Mouse (Mus musculus) adrenal gland, postnatal 36 days (tissue): ENCODE results near the gene Ccdc127. TPM values are rescaled to one million over a fixed set of nuclear protein-coding genes. Genes with fewer than 3 reads are reported as not detected.

Experiments
- DNase-seq, 2 experiments: peaks; one replicate each; pipeline ENCODE4 v3.0.0; 2021; ENCODE audit warnings: mixed read lengths in 1 of 2
- long read RNA-seq, 2 experiments: library from polyadenylated mRNA; stranded (forward); transcript quantifications; one replicate each; pipeline ENCODE4 v2.0.0; 2021; ENCODE audit warnings: borderline sequencing depth in 2 of 2
- total RNA-seq, 2 experiments: library from RNA; stranded (reverse); gene quantifications; 2 replicates each; pipeline ENCODE4 v1.2.3; 2021

The Ccdc127 gene
- total RNA-seq: 10 to 100 TPM; 58.0 to 58.1 TPM
- long read RNA-seq, experiment 1, full-length matches to known transcripts: 38 of 44 reads
- long read RNA-seq, experiment 1, partial matches to known transcripts: 3 of 44 reads
- long read RNA-seq, experiment 1, other reads (novel, unspliced or antisense): 3 of 44 reads
- long read RNA-seq, experiment 2, full-length matches to known transcripts: 15 of 16 reads
- long read RNA-seq, experiment 2, partial matches to known transcripts: 0 of 16 reads
- long read RNA-seq, experiment 2, other reads (novel, unspliced or antisense): 1 of 16 reads

- DNase-seq: peak; percentile 96 to 97
Measured at GRCm38 (mm10) chr13:74349566-74350434, at the start of gene Ccdc127, which contains the start of gene Sdha. Gene Ccdc127 (plus strand): TSS chr13:74350309. Gene Sdha (minus strand): TSS chr13:74350280.

DNA sequence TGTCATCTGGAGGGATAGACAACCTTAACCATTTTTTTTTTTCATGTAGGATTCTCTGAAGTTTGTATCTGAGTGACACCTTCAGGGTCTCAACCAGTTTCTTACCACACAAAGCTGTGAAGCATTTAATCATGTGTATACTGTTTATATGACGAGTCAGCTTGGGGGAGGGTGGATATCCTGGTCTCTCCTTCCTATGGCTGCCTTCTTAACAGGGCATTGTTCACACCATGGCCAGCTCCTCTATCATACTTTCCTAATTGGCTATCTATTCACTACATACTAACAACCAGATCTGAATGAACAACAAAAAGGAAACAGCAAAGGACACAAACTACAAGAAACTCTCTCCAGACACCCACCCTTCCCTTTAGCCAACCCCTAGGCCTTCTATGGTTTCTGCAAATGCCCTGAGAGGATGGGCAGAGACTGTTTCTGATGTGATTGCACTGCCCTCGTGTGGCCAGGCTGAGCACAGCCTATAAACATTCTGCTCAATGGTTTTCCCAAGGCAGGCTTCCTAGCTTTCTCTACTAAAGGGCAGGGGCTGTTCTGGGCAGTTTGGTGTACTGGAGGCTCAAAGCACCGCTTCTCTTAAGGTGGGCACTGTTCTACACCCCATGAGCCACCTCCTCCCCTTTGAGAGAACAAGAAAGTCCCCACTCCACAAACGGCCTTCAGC lies 49.0 kb upstream of the Ccdc127 start:
- peak; percentile 71 to 81 for DNase-seq

GRCm38 (mm10) chr13:74301607-74301984 lies 48.5 kb upstream of the Ccdc127 start:
- no peak for DNase-seq

- DNase-seq: no peak
Measured at GRCm38 (mm10) chr13:74302050-74303037, 47.8 kb upstream of the Ccdc127 start.

- DNase-seq: peak; percentile 20 to 44
Measured at GRCm38 (mm10) chr13:74305380-74305779, 44.7 kb upstream of the Ccdc127 start.

DNA sequence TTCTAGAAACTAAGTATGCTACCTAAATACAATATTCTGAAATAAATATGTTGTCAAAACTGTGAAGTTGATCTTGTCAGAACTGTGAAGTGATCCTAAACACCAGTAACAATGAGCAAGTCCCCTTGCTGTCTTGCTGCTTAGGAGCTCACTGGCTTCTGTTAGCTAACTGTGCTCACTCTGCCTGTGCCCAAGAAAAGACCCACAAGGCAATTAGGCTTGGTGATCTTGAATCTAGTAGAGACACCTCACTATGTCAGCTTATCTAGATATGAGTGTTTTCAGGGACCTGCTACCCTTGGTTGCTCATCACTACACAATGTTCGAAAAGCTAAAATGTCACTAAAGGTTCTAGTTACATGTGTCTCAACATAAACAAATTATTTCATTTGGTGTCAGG lies 44.3 kb upstream of the Ccdc127 start:
- no peak for DNase-seq

GRCm38 (mm10) chr13:74314616-74315015 lies 35.5 kb upstream of the Ccdc127 start:
- no peak for DNase-seq

GRCm38 (mm10) chr13:74316386-74316785 lies 33.7 kb upstream of the Ccdc127 start:
- no peak for DNase-seq

DNA sequence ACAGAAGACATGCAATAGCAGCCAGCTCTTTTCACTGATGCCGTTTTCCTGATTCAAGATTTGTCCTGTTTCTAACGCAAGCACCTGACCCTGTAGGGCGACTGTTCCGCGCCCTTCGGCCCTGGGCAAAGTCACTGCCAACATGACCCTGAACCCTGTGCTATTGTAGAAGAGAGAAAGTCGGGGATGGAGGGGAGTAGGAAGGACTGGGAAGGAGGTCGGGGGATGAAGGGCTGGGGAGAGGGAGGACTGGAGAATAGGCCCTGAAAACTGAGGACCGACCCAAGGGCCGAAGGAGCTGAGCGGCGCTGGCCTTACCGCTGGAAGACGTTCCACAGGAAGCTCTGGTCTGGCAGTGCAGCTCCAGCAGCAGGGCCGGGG lies 33.3 kb upstream of the Ccdc127 start:
- DNase-seq: peak; percentile 36 to 41

DNA sequence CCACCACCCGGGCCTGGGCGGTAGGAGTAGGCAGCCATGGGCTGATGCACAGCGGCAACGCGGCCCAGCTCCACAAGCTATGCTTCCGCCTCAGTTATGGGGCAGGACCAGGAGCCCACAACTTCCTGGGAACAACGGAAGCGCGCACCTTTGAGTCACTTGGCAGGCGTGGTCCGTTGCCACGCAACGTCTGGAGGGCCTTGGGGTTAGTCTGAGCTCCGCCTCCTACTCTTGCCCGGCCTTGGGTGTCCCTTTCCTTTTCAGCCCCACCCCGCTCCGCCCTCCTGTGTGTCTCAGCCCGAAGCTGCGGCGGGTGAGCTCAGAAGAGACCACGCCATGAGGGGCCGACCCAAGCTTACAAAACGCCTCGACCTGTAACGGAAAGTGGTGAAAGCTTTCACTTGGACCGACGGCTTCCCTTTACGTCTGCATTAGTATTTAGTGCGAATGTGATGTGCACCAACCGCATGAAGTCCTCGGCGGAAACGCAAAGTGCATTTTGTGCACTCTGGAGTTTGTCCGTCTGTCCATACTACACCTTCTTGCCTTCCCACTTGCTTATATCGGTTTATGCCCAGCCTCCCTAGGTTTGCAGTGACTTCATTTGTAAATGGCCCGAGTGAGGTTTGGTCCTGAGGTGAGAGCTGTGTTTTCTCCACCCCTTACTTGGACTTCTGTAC lies 32.8 kb upstream of the Ccdc127 start, which contains the start of gene Pdcd6:
Pdcd6 (minus strand) TSS at position 411 of the 680 bp plus-strand sequence.
- DNase-seq: peak; percentile 97 to 98

GRCm38 (mm10) chr13:74329321-74329720 lies 20.8 kb upstream of the Ccdc127 start:
- DNase-seq: no peak

DNA sequence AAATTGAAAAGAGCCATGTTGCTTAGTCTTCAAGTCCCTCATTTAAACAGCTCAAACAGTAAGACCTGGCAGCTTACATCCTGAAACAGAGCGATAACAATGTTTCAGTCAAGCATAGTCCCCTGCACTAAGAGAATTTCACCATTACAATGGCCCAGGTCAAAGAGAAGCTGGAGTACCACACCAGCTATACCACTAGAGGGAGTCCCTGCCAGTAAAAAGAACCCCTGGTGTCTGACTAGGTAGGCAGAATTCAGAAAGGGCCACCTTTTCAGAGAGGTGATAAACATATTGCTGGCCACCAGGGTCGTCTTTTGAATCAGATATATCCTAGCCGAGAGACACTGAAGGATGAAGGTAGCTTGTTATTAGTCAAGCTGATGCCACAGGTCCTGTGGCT lies 9.1 kb upstream of the Ccdc127 start:
- DNase-seq: peak; percentile 6 to 50

DNA sequence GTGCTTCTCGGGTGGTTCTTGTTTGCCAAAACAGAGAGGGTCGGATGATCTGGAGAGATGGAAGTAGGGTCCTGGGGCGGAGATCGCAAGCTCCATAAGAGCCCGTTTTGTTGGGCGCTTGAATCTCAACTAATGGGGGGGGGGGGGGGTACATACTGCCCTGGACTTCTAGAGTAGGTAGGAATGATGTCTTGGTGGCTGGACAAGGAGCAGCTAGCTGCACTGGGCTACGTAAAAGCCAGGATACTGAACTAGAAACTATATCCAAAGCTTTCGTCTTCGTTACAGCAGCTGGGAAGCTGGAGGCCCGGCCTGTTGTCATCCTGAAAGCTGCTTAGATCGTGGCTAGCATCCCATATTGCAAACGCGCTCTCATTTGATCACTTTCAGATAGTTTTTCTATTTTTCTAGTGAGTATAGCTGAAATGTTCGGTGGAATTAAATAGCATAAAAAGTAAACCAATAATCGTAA lies 362 bp downstream of the Ccdc127 start:
- DNase-seq: peak in 1 of 2 experiments; percentile 13

DNA sequence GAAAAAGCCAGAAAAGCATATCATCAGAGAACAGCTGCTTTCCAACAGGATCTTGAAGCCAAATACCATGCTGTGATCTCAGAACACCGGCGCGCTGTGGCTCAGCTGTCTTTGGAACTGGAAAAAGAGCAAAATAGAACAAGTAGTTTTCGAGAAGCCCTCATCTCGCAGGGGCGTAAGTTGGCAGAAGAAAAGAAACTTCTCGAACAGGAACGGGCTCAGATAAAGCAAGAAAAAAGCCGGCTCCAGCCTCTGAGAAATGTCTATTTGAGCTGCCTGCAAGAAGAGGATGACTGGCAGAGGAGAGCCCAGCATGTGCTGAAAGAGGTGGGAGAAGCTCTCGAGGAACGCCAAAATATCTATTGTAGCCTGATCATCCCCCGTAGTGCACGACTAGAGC lies 6.4 kb downstream of the Ccdc127 start:
- no peak for DNase-seq

DNA sequence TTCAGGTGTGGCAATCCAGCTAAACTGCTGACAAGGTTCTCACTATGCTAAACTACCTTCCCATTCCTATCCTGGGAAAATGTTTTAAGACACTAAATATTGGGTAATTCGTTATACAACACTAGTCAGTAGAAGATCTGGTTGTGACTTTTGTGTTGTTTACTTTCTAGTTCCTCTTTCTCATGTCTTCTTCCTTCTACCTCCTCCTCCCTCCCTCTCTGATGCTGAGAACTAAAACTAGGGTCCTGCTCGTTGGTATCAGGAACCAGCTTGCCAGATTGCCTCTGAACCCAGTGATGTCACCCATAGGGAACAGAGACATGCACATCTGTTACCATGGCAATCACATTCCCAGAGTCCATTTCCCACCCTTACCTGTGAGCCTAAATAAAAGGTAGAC lies 12.1 kb downstream of the Ccdc127 start:
- DNase-seq: no peak

- DNase-seq: peak; percentile 2 to 27
Measured at GRCm38 (mm10) chr13:74363176-74363858, 13.2 kb downstream of the Ccdc127 start.

GRCm38 (mm10) chr13:74363859-74364235 lies 13.7 kb downstream of the Ccdc127 start, which contains the start of gene Lrrc14b:
Gene Lrrc14b (minus strand): TSS chr13:74364005.
- peak; percentile 31 to 58 for DNase-seq

DNA sequence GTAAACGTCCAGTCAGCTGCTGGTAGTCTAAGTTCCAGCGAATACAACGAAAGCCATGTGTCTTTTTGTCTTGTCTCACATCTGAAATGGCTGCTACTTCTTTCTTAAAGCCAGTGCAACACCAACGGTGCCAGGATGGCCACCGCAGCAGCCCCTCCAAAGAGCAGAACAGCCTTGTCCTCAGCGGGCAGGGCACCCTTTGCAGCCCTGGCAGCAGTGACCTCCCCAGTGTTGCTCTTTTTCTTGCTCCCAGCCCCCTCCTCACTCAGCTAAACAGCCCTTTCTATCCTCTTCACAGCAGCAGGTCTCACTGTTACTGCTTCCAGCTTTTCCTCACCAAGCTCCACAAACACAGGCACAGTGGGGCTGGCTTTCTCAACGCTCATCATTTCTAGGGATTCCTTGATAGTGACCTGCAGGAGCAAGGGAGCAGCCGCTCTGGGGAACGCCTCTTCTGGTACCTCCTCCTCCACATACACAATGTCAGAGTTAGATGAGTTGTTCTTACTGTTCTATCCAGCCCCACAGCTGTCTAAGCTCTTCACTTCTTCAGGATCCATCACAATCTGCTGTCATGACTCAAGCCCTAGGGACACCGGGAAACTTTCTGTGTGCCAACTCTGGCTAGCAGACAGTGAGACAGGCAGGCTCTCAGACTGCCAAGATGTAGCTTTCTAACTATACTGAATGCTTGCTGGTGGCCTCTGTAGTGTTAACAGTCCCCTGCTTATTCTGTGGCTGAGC lies 31.6 kb downstream of the Ccdc127 start:
- DNase-seq: no peak

GRCm38 (mm10) chr13:74382289-74382688 lies 32.2 kb downstream of the Ccdc127 start:
- DNase-seq: no peak
